In genomic region chr3:152797354-152797753, GRCm38 (mm10) we compare ENCODE assay signal across 29 mouse cellular contexts.
DNase-seq lines count a peak whose midpoint lies in the region; ATAC-seq lines count a peak whose summit lies in the region.
"Had no signal": no experiment of that assay in that cellular context is flagged by ENCODE, and none has a peak within 500 bp of the region (broad histone marks: within the 10 kb centered on the region; RNA-seq: fewer than 3 reads in every experiment).

No protein-coding gene starts in this region.

- no peaks in the 10 kb centered on the region for H3K27me3 ChIP-seq in hindbrain, embryonic 13.5 days
- no peaks in the 10 kb centered on the region for H3K27me3 ChIP-seq in hindbrain, embryonic 16.5 days (replicated peaks; ENCODE audit: control insufficient read depth, insufficient read depth, low read length)
- H3K27me3 ChIP-seq in midbrain, embryonic 14.5 days (ENCODE audit: control insufficient read depth, insufficient read depth, low read length): no peaks in the 10 kb centered on the region
- no peaks in the 10 kb centered on the region for H3K27me3 ChIP-seq in midbrain, embryonic 15.5 days (replicated peaks)
- H3K27me3 ChIP-seq in limb, embryonic 10.5 days (ENCODE audit: low read depth, poor library complexity, severe bottlenecking): no peaks in the 10 kb centered on the region
- H3K27me3 ChIP-seq: CH12.LX; embryonic facial prominence, embryonic 12.5 days; heart, embryonic 12.5 days; limb, embryonic 15.5 days; lung, embryonic 15.5 days; midbrain, embryonic 13.5 days; neural tube, embryonic 12.5 days had no signal

- H3K4me1 ChIP-seq in hindbrain, embryonic 13.5 days (replicated peaks): peaks cover 9% of the 10 kb centered on the region; the same call in 1 of the 2 replicates
- no peaks in the 10 kb centered on the region for H3K4me1 ChIP-seq in hindbrain, embryonic 16.5 days (ENCODE audit: control insufficient read depth, insufficient read depth, low read depth, low read length)
- no peaks in the 10 kb centered on the region for H3K4me1 ChIP-seq in midbrain, embryonic 14.5 days (ENCODE audit: control insufficient read depth, insufficient read depth, low read length)
- peaks cover 4% of the 10 kb centered on the region; the same call in 1 of the 2 replicates for H3K4me1 ChIP-seq in midbrain, embryonic 15.5 days
- H3K4me1 ChIP-seq in limb, embryonic 10.5 days: peaks cover 10% of the 10 kb centered on the region
- H3K4me1 ChIP-seq: embryonic facial prominence, embryonic 12.5 days; limb, embryonic 15.5 days; lung, embryonic 15.5 days; neural tube, embryonic 12.5 days had no signal

- WGBS in hindbrain, embryonic 13.5 days: 20% methylated on average over 2 of the region's 2 CpGs
- 16% methylated on average over 2 of the region's 2 CpGs for WGBS in hindbrain, embryonic 16.5 days
- 21% methylated on average over 2 of the region's 2 CpGs for WGBS in midbrain, embryonic 14.5 days
- 14% methylated on average over 2 of the region's 2 CpGs for WGBS in midbrain, embryonic 15.5 days
- WGBS in limb, embryonic 10.5 days: 9% methylated on average over 2 of the region's 2 CpGs

- H3K36me3 ChIP-seq in hindbrain, embryonic 13.5 days: 0 out of 2 replicates have a peak, but pooled peaks cover 3% of the 10 kb centered on the region
- no peaks in the 10 kb centered on the region for H3K36me3 ChIP-seq in hindbrain, embryonic 16.5 days (ENCODE audit: control insufficient read depth, insufficient read depth, low read length)
- no peaks in the 10 kb centered on the region for H3K36me3 ChIP-seq in midbrain, embryonic 14.5 days (ENCODE audit: control insufficient read depth, insufficient read depth, low read length)
- H3K36me3 ChIP-seq in midbrain, embryonic 15.5 days (replicated peaks): no peaks in the 10 kb centered on the region
- H3K36me3 ChIP-seq in limb, embryonic 10.5 days: no peaks in the 10 kb centered on the region; the same call in 1 of the 2 replicates
- H3K36me3 ChIP-seq: embryonic facial prominence, embryonic 12.5 days; heart, embryonic 12.5 days; limb, embryonic 15.5 days; lung, embryonic 15.5 days; midbrain, embryonic 13.5 days; neural tube, embryonic 12.5 days had no signal

- H3K9me3 ChIP-seq in hindbrain, embryonic 13.5 days: 0 out of 2 replicates have a peak, but pooled peaks cover 5% of the 10 kb centered on the region
- no peaks in the 10 kb centered on the region for H3K9me3 ChIP-seq in hindbrain, embryonic 16.5 days (ENCODE audit: control insufficient read depth, low read length)
- H3K9me3 ChIP-seq in midbrain, embryonic 14.5 days (ENCODE audit: control insufficient read depth, low read length): no peaks in the 10 kb centered on the region; the same call in 1 of the 2 replicates
- no peaks in the 10 kb centered on the region for H3K9me3 ChIP-seq in midbrain, embryonic 15.5 days
- H3K9me3 ChIP-seq in limb, embryonic 10.5 days (replicated peaks): no peaks in the 10 kb centered on the region
- H3K9me3 ChIP-seq: G1E; limb, embryonic 15.5 days; lung, embryonic 15.5 days; midbrain, embryonic 13.5 days; neural tube, embryonic 12.5 days had no signal

- ATAC-seq in hindbrain, embryonic 13.5 days (ENCODE audit: low FRiP score): no peak
- ATAC-seq in hindbrain, embryonic 16.5 days: no peak
- ATAC-seq in midbrain, embryonic 14.5 days (ENCODE audit: low FRiP score, low TSS enrichment): no peak
- ATAC-seq in midbrain, embryonic 15.5 days (replicated peaks): no peak
- ATAC-seq: forebrain, embryonic 14.5 days; midbrain, embryonic 13.5 days had no signal

- 0 out of 2 replicates have a peak overlapping the region, but pooled peaks have one; percentile 15 for H3K27ac ChIP-seq in hindbrain, embryonic 13.5 days
- no peak overlapping the region for H3K27ac ChIP-seq in hindbrain, embryonic 16.5 days (ENCODE audit: low read depth, low read length)
- no peak overlapping the region for H3K27ac ChIP-seq in midbrain, embryonic 14.5 days (replicated peaks; ENCODE audit: low read depth, low read length)
- no peak overlapping the region for H3K27ac ChIP-seq in midbrain, embryonic 15.5 days
- H3K27ac ChIP-seq in limb, embryonic 10.5 days: peak overlapping the region; percentile 11; the same call in 1 of the 2 replicates
- H3K27ac ChIP-seq: embryonic facial prominence, embryonic 12.5 days; hindbrain, embryonic 14.5 days; left cerebral cortex, adult 2 months; limb, embryonic 15.5 days; lung, embryonic 15.5 days; midbrain, embryonic 13.5 days; neural tube, embryonic 12.5 days had no signal

- no peak overlapping the region for H3K4me2 ChIP-seq in hindbrain, embryonic 13.5 days
- no peak overlapping the region for H3K4me2 ChIP-seq in hindbrain, embryonic 16.5 days (ENCODE audit: low read length)
- no peak overlapping the region for H3K4me2 ChIP-seq in midbrain, embryonic 14.5 days (ENCODE audit: low read length)
- H3K4me2 ChIP-seq in midbrain, embryonic 15.5 days: no peak overlapping the region
- H3K4me2 ChIP-seq: embryonic facial prominence, embryonic 12.5 days; heart, embryonic 12.5 days; hindbrain, embryonic 14.5 days; limb, embryonic 15.5 days; lung, embryonic 15.5 days; midbrain, embryonic 13.5 days; neural tube, embryonic 12.5 days had no signal

- no peak overlapping the region for H3K4me3 ChIP-seq in hindbrain, embryonic 13.5 days
- H3K4me3 ChIP-seq in hindbrain, embryonic 16.5 days (ENCODE audit: low read length): no peak overlapping the region
- no peak overlapping the region for H3K4me3 ChIP-seq in midbrain, embryonic 14.5 days (replicated peaks; ENCODE audit: low read depth, low read length)
- no peak overlapping the region for H3K4me3 ChIP-seq in midbrain, embryonic 15.5 days
- H3K4me3 ChIP-seq in limb, embryonic 10.5 days: no peak overlapping the region
- H3K4me3 ChIP-seq: embryonic facial prominence, embryonic 12.5 days; heart, embryonic 12.5 days; left cerebral cortex, adult 2 months; limb, embryonic 15.5 days; lung, embryonic 15.5 days; megakaryocyte, embryonic 14.5 days; midbrain, embryonic 13.5 days; neural tube, embryonic 12.5 days had no signal

- H3K9ac ChIP-seq in hindbrain, embryonic 13.5 days: no peak overlapping the region
- H3K9ac ChIP-seq in hindbrain, embryonic 16.5 days (ENCODE audit: low read depth, low read length): no peak overlapping the region; the same call in 1 of the 2 replicates
- H3K9ac ChIP-seq in midbrain, embryonic 14.5 days (replicated peaks; ENCODE audit: low read length): no peak overlapping the region
- no peak overlapping the region for H3K9ac ChIP-seq in midbrain, embryonic 15.5 days
- H3K9ac ChIP-seq: embryonic facial prominence, embryonic 12.5 days; heart, embryonic 12.5 days; hindbrain, embryonic 14.5 days; limb, embryonic 15.5 days; lung, embryonic 15.5 days; midbrain, embryonic 13.5 days; neural tube, embryonic 12.5 days had no signal

- DNase-seq in midbrain, embryonic 14.5 days: peak; percentile 41
- DNase-seq in limb, embryonic 10.5 days (ENCODE audit: low spot score): no peak
- DNase-seq in right cerebral cortex, adult 18-20 months: no peak
- no peak for DNase-seq in B cell, adult 2 months
- DNase-seq: adrenal gland, postnatal 25 days; cerebellum, adult 9-10 months; gastrocnemius, postnatal 10 days; heart, adult 18-20 months; heart, postnatal 10 days; kidney, adult 2 months; layer of hippocampus, adult 9-11 months; lung, postnatal 36 days; right cerebral cortex, postnatal 25 days; spleen, adult 18-20 months had no signal

Comparison
In these comparisons a context has a peak if more than half of its experiments do, and no peak if none do; other contexts are left out.
1. H3K27ac ChIP-seq: peak in hindbrain, embryonic 13.5 days (single experiment) and limb, embryonic 10.5 days (single experiment); none in hindbrain, embryonic 16.5 days (single experiment), midbrain, embryonic 14.5 days (single experiment) and midbrain, embryonic 15.5 days (single experiment).